Mouse (Mus musculus): Measurements from ENCODE around the gene Evx2. TPM values are rescaled to one million over a fixed set of nuclear protein-coding genes. Genes with fewer than 3 reads are reported as not detected.

The Evx2 gene
- polyA plus RNA-seq, 1 experiment from 2014 or later: 2.3 TPM

DNA sequence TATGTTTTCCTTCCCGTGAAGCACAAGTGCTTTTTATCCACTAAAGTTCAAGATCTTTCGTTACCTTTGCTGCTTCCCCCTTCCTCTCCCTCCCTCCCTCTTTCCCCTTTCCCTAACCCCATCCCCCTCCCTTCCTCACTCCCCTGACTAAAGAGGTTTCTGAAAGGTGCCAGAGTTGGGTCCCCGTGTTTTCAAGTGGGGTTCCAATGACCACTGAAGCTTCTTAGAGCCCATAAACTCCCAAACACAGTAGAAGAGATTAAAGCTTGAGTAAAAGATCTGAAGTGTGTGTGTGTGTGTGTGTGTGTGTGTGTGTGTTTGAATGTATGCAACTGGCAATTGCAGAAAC, 9.8 kb upstream of the Evx2 start:
- Histone ChIP-seq H3K4me2 (replicated peaks) (peak overlapping the region; percentile 68), H3K36me3 (peaks cover 7% of the 10 kb centered on the region; the same call in 1 of the 2 replicates), H3K4me3 (peak overlapping the region; percentile 79), H3K4me1 (peaks cover 20% of the 10 kb centered on the region), H3K27ac (peak overlapping the region; percentile 96), H3K9me3 (no peaks in the 10 kb centered on the region), H3K27me3 (peaks cover 48% of the 10 kb centered on the region), H3K9ac (peak overlapping the region; percentile 97)
- no peak for ATAC-seq (ENCODE audit: low FRiP score, low read depth)
- WGBS: 0% methylated on average over 3 of the region's 3 CpGs

DNA sequence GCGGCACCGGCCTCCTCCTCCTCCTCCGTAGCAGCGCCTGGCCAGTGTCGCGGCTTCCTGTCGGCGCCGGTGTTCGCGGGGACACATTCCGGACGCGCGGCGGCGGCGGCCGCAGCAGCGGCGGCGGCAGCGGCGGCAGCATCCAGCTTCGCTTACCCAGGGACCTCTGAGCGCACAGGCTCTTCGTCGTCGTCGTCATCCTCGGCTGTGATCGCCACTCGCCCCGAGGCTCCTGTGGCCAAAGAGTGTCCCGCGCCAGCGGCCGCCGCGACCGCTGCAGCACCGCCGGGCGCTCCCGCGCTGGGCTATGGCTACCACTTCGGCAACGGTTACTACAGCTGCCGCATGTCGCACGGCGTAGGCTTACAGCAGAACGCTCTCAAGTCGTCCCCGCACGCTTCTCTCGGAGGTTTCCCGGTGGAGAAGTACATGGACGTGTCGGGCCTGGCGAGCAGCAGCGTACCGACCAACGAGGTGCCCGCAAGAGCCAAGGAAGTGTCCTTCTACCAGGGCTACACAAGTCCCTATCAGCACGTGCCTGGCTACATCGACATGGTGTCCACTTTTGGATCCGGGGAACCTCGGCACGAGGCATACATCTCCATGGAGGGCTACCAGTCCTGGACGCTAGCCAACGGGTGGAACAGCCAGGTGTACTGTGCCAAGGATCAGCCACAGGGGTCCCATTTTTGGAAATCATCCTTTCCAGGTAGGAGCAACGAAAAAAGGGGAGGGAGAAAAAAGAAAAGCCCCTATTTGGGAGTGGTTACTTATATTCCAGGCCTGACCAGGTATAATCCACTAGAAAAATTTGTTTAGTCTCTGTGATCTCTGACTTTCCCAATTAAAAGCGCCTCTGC, 9.2 kb upstream of the Evx2 start:
- no peak for ATAC-seq (ENCODE audit: low FRiP score, low read depth)
- Histone ChIP-seq H3K27me3 (peaks cover 48% of the 10 kb centered on the region), H3K9ac (peak overlapping the region; percentile 97), H3K4me1 (peaks cover 15% of the 10 kb centered on the region), H3K9me3 (no peaks in the 10 kb centered on the region), H3K36me3 (peaks cover 7% of the 10 kb centered on the region; the same call in 1 of the 2 replicates), H3K4me3 (peak overlapping the region; percentile 79), H3K27ac (peak overlapping the region; percentile 96), H3K4me2 (replicated peaks) (peak overlapping the region; percentile 68)
- WGBS: under 1% methylated on average over 65 of the region's 74 CpGs

DNA sequence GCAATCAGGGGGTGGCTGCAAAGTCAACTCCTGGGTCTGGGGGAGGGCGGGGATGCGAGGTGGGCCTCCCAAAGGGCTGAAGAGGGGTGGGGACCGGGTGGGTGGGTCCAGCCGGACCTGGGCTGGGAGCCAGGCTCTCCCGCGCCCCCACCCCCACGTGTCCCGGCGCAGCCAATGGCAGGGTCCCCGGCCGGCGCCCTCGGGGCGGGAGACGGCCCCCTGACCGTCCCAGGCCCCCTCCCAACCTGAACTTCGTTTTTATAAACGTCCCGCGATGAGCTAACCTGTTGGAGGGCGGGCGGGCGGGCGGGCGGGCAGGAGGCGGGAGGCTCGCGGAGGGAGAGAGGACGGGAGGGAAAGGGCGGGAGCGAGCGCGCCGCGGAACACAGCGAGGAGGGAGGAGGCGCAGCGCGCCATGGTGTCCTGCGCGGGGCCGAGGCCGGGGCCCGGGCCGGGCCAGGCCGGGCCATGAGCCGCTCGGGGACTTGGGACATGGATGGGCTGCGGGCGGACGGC, 8.5 kb upstream of the Evx2 start, which contains the start of gene Hoxd13:
Hoxd13 (plus strand) TSS at position 469 of the 516 bp plus-strand sequence.
- Histone ChIP-seq H3K9ac (peak within 1 kb of the TSS; percentile 97), H3K27me3 (peaks cover 49% of the 10 kb centered on the region), H3K4me2 (replicated peaks) (peak within 1 kb of the TSS; percentile 68), H3K4me1 (peaks cover 10% of the 10 kb centered on the region; the same call in 1 of the 2 replicates), H3K4me3 (peak within 1 kb of the TSS; percentile 79), H3K27ac (peak within 1 kb of the TSS; percentile 96), H3K9me3 (no peaks in the 10 kb centered on the region), H3K36me3 (peaks cover 7% of the 10 kb centered on the region; the same call in 1 of the 2 replicates)
- WGBS: 0% methylated on average over 29 of the region's 51 CpGs
- ATAC-seq (ENCODE audit: low FRiP score, low read depth): peak; percentile 86

GRCm38 (mm10) chr2:74667191-74667841, 8.0 kb upstream of the Evx2 start:
- peaks cover 5% of the 10 kb centered on the region; the same call in 1 of the 2 replicates for H3K4me1 ChIP-seq
- H3K4me3 ChIP-seq: peak overlapping the region; percentile 79
- H3K9me3 ChIP-seq: no peaks in the 10 kb centered on the region
- ATAC-seq (ENCODE audit: low FRiP score, low read depth): no peak
- H3K4me2 ChIP-seq (replicated peaks): peak overlapping the region; percentile 68
- peaks cover 54% of the 10 kb centered on the region for H3K27me3 ChIP-seq
- peak overlapping the region; percentile 96 for H3K27ac ChIP-seq
- 2% methylated on average over 36 of the region's 36 CpGs for WGBS
- H3K9ac ChIP-seq: peak overlapping the region; percentile 97
- H3K36me3 ChIP-seq: peaks cover 7% of the 10 kb centered on the region; the same call in 1 of the 2 replicates

DNA sequence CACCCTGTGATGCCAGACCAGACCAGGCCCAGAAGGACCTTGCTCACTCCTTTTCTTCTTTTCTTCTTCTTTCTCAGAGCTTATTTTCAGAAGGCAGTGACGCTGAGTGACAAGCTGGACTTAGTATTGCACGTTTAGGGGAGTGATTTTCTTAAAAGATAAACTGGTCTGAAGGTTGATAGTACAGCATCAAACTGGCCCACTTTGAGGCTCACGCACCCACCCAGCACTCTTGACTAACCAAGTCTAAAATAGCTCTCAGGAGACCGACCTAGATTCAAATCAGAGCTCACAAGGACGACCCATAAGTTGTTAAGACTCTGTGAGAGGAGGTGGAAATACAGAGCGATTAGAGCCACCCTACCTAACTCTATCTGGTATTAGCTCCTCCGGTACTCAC, 7.1 kb upstream of the Evx2 start:
- Histone ChIP-seq H3K9me3 (no peaks in the 10 kb centered on the region), H3K36me3 (peaks cover 7% of the 10 kb centered on the region; the same call in 1 of the 2 replicates), H3K9ac (peak overlapping the region; percentile 75), H3K4me3 (peak overlapping the region; percentile 79), H3K4me1 (peaks cover 11% of the 10 kb centered on the region; the same call in 1 of the 2 replicates), H3K27ac (peak overlapping the region; percentile 80), H3K4me2 (replicated peaks) (peak overlapping the region; percentile 68), H3K27me3 (peaks cover 58% of the 10 kb centered on the region)
- WGBS: 6% methylated on average over 7 of the region's 7 CpGs
- ATAC-seq (ENCODE audit: low FRiP score, low read depth): no peak

DNA sequence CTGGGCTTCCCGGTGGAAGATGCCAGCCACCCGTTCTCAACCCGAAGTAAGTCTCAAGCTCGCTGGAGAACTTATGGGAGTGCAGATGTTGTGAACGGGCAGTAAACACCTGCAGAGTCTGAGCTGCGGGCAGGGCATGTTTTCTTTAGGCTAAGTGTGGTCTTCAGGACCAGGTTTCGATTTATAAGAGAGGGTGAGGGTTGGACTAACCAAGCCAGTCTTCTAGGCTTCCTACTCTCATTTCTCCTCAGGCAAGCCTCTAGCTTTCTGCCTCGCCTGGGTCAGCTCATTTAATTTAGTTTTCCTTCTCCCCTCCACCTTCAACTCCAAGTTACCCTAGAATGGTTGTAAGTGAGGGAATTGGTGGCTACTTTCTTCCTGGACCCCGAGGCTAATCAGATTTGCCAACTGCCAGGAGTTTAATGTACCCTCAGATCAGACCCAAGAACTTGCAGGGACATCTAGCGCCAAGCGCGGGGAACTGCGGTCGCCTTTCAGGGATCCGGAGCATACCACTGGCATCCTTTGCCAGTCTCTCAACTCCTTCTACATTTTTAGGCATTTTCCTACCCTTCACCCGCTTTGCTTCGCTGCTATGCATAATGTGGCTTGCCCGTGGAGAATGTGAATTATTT, 4.1 kb upstream of the Evx2 start:
- Histone ChIP-seq H3K9me3 (no peaks in the 10 kb centered on the region), H3K9ac (peak overlapping the region; percentile 64), H3K4me2 (replicated peaks) (peak overlapping the region; percentile 74), H3K36me3 (no peaks in the 10 kb centered on the region), H3K27me3 (peaks cover 57% of the 10 kb centered on the region), H3K4me3 (peak overlapping the region; percentile 36), H3K4me1 (peaks cover 16% of the 10 kb centered on the region), H3K27ac (peak overlapping the region; percentile 85)
- no peak for ATAC-seq (ENCODE audit: low FRiP score, low read depth)
- 2% methylated on average over 18 of the region's 18 CpGs for WGBS

GRCm38 (mm10) chr2:74661685-74662084, 2.3 kb upstream of the Evx2 start:
- H3K36me3 ChIP-seq: 0 out of 2 replicates have a peak, but pooled peaks cover 2% of the 10 kb centered on the region
- H3K4me2 ChIP-seq (replicated peaks): peak overlapping the region; percentile 74
- no peaks in the 10 kb centered on the region for H3K9me3 ChIP-seq
- peaks cover 51% of the 10 kb centered on the region for H3K27me3 ChIP-seq
- H3K4me3 ChIP-seq: peak overlapping the region; percentile 63
- peak overlapping the region; percentile 98 for H3K9ac ChIP-seq
- H3K4me1 ChIP-seq: peaks cover 16% of the 10 kb centered on the region
- WGBS: under 1% methylated on average over 14 of the region's 14 CpGs
- H3K27ac ChIP-seq: peak overlapping the region; percentile 95
- ATAC-seq (ENCODE audit: low FRiP score, low read depth): peak; percentile 38

DNA sequence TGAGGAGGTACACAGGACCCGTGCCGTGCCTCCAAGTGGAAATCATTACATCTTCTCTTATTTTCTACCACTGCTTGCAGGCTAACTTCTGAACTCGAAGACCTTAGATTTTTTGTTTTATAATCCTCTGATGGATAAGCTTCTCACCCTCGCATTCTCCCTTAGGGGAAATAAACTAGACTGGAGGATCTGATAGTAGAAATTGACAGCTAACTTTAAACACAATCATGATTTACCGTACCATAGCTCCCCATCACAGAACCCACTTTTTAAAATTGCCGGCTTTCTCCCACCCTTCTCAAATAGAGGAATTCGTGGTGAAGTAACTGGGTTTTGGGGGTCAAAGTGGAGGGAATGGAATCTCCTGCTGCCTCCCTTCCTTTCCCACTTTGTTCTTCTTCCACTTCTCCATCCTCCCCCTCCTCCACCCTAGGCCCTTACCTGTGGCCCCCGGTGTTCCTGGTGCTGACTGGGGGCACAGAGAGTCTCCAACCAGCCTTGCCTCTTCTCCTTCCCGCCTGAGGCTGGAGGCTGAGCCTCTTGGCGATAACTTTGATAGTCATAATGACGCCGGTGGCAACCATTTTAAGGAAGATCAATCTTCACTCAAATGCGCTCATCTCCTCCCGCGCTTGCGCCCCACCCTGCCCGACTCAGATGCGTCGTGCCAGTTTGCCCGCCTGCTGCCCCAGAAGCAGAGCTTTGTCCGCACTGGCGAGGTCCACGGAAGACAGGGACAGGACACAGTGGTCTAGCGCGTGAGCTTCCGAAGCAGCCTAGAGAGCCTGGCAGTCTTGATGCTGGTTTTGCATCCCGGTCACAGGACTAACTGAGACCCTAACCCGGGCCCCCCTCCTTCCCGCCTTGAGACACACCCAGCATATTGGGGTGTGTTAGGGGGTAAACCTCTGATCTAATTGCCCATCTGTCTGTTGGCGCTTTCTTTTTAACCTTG, 1.3 kb upstream of the Evx2 start:
- WGBS: 1% methylated on average over 30 of the region's 30 CpGs
- Histone ChIP-seq H3K4me3 (peak overlapping the region; percentile 63), H3K9me3 (no peaks in the 10 kb centered on the region), H3K27ac (peak overlapping the region; percentile 95), H3K9ac (peak overlapping the region; percentile 98), H3K4me1 (peaks cover 16% of the 10 kb centered on the region), H3K27me3 (peaks cover 49% of the 10 kb centered on the region), H3K4me2 (replicated peaks) (peak overlapping the region; percentile 74), H3K36me3 (0 out of 2 replicates have a peak, but pooled peaks cover 2% of the 10 kb centered on the region)
- peak; percentile 42; the same call in 1 of the 2 replicates for ATAC-seq (ENCODE audit: low FRiP score, low read depth)

DNA sequence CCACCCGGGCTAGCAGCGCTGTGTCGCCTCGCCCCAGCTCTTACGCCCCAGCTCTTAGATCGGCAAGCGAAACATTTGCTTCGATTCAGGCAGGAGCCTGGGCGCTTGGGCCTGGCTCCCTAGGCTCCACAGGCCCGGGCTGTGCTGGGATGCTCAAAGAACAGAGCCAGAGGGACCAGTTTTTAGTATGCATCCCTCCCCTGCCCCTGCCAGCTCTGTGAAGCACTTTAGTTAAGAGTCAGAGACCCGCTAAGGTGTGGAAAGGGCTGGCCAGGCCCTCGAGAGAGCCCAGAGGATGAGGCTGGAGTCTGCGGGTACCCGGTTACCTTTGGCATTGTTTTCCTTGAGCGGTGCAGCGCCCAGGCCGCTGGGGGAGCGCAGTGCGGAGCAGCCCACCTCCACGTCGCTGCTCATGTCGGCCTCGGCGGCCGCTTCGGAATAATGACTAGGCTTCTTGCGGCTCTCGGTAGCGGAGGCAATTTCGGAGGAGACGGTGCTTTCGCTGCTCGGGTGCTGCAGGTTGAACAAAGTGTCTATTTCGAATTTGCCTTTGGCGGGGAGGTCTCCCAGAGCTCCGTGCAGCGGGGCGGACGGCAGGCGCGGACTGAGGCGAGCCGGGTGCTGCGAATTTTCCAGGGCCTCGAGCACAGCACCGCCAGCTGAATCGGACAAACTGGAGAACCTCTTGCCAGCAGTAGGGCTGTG, 538 bp downstream of the Evx2 start:
- under 1% methylated on average over 47 of the region's 47 CpGs for WGBS
- peak overlapping the region; percentile 74 for H3K4me2 ChIP-seq (replicated peaks)
- 0 out of 2 replicates have a peak, but pooled peaks cover 2% of the 10 kb centered on the region for H3K36me3 ChIP-seq
- peak overlapping the region; percentile 98 for H3K9ac ChIP-seq
- peak overlapping the region; percentile 63 for H3K4me3 ChIP-seq
- no peaks in the 10 kb centered on the region for H3K9me3 ChIP-seq
- peaks cover 53% of the 10 kb centered on the region for H3K27me3 ChIP-seq
- H3K27ac ChIP-seq: peak overlapping the region; percentile 95
- ATAC-seq (ENCODE audit: low FRiP score, low read depth): no peak
- peaks cover 15% of the 10 kb centered on the region; the same call in 1 of the 2 replicates for H3K4me1 ChIP-seq

DNA sequence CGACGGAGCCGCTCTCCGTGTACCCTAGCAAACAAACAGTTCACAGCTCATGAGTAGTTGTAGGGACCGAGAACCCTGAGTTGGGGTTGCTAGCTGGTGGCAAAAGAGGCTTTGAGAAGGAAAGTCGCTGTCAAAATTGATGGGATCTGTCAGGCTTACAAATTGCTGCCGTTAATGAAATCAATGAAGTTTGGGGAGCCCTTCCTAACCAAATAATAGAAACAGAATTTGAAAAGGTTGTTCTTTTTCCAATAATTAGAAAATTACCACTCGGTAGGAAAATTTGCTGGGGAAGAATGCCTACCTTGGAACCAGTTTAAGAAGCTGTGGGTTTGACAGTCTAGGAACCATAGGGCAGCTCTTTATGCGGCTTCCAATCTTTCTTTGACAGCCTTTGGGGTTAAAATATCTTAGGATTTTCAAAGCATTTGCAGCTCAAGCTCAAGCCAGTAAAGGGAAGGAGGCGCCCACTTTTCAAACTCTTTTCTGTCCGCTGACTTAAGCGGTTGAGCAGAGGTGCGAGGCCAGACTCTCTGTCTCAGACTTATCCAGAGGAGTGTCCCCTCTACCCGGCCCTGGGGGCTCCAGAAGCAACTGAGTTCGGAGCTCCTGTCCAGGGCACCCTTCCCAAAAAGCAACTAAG, 1.2 kb downstream of the Evx2 start:
- Histone ChIP-seq H3K4me3 (peak overlapping the region; percentile 63), H3K9me3 (no peaks in the 10 kb centered on the region), H3K4me1 (peaks cover 15% of the 10 kb centered on the region; the same call in 1 of the 2 replicates), H3K27me3 (peaks cover 49% of the 10 kb centered on the region), H3K9ac (peak overlapping the region; percentile 98), H3K36me3 (0 out of 2 replicates have a peak, but pooled peaks cover 2% of the 10 kb centered on the region), H3K27ac (peak overlapping the region; percentile 95), H3K4me2 (replicated peaks) (peak overlapping the region; percentile 74)
- ATAC-seq (ENCODE audit: low FRiP score, low read depth): no peak
- 2% methylated on average over 15 of the region's 15 CpGs for WGBS

All from limb, embryonic 13.5 days (tissue).